Mouse (Mus musculus): Measurements from ENCODE around the gene Inka1.

Inka1 gene

GRCm38 (mm10) chr9:107983421-107983890, 2.2 kb downstream of the Inka1 start:
- peak; percentile 96 for DNase-seq

GRCm38 (mm10) chr9:107982681-107983346, 2.9 kb downstream of the Inka1 start, which contains the start of gene Gm20661:
Gm20661 (plus strand) TSS chr9:107983058.
- DNase-seq, result peak; percentile 89

GRCm38 (mm10) chr9:107981684-107982605, 3.7 kb downstream of the Inka1 start:
- peak; percentile 72 for DNase-seq

- DNase-seq, result no peak
These were observed 6.9 kb downstream of the Inka1 start for GRCm38 (mm10) chr9:107978815-107979214.

GRCm38 (mm10) chr9:107975399-107976386, 10.0 kb downstream of the Inka1 start, which contains the start of gene Uba7:
Uba7 (plus strand) TSS chr9:107975505.
- peak; percentile 40 for DNase-seq

GRCm38 (mm10) chr9:107974491-107975171, 11.0 kb downstream of the Inka1 start:
- no peak for DNase-seq

- peak; percentile 45 for DNase-seq
These were observed 13.8 kb downstream of the Inka1 start for GRCm38 (mm10) chr9:107971690-107972541.

GRCm38 (mm10) chr9:107970311-107970710, 15.4 kb downstream of the Inka1 start:
- DNase-seq, result no peak

- DNase-seq, result no peak
These were observed 17.1 kb downstream of the Inka1 start for GRCm38 (mm10) chr9:107968531-107968930.

GRCm38 (mm10) chr9:107967437-107967836, 18.2 kb downstream of the Inka1 start:
- DNase-seq, result peak; percentile 48

GRCm38 (mm10) chr9:107966676-107967075, 19.0 kb downstream of the Inka1 start:
- no peak for DNase-seq

- no peak for DNase-seq
These were observed 21.0 kb downstream of the Inka1 start for GRCm38 (mm10) chr9:107964681-107965080.

GRCm38 (mm10) chr9:107963700-107964099, 22.0 kb downstream of the Inka1 start:
- DNase-seq, result peak; percentile 92

- DNase-seq, result no peak
These were observed 22.8 kb downstream of the Inka1 start for GRCm38 (mm10) chr9:107962916-107963315.

GRCm38 (mm10) chr9:107961881-107962280, 23.8 kb downstream of the Inka1 start:
- peak; percentile 70 for DNase-seq

- no peak for DNase-seq
These were observed 24.3 kb downstream of the Inka1 start for GRCm38 (mm10) chr9:107961351-107961762.

- no peak for DNase-seq
These were observed 24.8 kb downstream of the Inka1 start for GRCm38 (mm10) chr9:107960928-107961327.

GRCm38 (mm10) chr9:107959896-107960295, 25.8 kb downstream of the Inka1 start:
- DNase-seq, result peak; percentile 50

- DNase-seq, result no peak
These were observed 28.5 kb downstream of the Inka1 start for GRCm38 (mm10) chr9:107957141-107957540.

GRCm38 (mm10) chr9:107955613-107956289, 29.9 kb downstream of the Inka1 start:
- peak; percentile 67 for DNase-seq

Measured in lung, postnatal 10 days (tissue).